Mouse (Mus musculus) spleen, adult 2 months (tissue): ENCODE measurements around the gene Hscb.

Source experiments
- CTCF ChIP-seq: fragments of 200-500 bp; IDR thresholded peaks from 2 replicates; pipeline ENCODE4 v1.5.1; 2011; ENCODE audit warnings: mild to moderate bottlenecking, inconsistent platforms; ENCODE audit not compliant: insufficient read depth, insufficient read length, insufficient replicate concordance; ENCODE audit errors: extremely low read depth
- POLR2A ChIP-seq: fragments of 200-500 bp; IDR thresholded peaks from 2 replicates; pipeline ENCODE4 v1.6.1; 2011; ENCODE audit warnings: low read depth, low read length, inconsistent platforms

GRCm38 (mm10) chr5:110827576-110827975 is 12.0 kb downstream of the Hscb start:
- TF ChIP-seq CTCF (no peak), POLR2A (no peak)
